Mouse (Mus musculus): ENCODE measurements around the gene Vmn1r214.

DNA sequence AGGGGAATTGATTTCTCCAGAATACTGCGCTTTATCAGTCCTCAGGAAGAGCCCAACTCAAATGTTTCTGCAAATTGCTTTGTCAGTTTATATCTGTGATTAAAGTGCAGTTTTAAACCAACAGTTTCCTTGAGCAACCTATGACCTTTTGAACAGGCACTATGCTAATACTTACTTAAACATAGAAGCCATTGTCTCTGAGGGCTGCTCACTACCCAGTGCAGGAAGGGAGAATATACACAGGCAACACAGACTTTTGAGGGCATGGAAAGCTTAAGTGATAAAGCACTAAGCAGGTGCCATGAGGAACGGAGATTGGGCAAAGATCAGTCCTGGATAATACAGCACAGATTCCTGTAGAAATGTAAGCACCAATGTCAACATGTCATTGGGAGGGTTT lies 39.1 kb downstream of the Vmn1r214 start:
- TF ChIP-seq CTCF (IDR thresholded peaks at IDR 0.05; ENCODE audit: low read depth) (no peak), EP300 (optimal IDR thresholded peaks at IDR 0.05) (no peak)
